Mouse (Mus musculus) liver, postnatal 0 days (tissue): ENCODE results near the gene Dlx6.

Experiments used
- CTCF ChIP-seq: sonication (generic); IDR thresholded peaks from 2 replicates; pipeline ENCODE4 v1.5.1; 2016; ENCODE audit warnings: antibody characterized with exemption, low read depth
- EP300 ChIP-seq: IDR thresholded peaks from 2 replicates; pipeline ENCODE4 v1.6.1; 2016; ENCODE audit warnings: antibody characterized with exemption, low read depth, mild to moderate bottlenecking

- TF ChIP-seq CTCF: no peak
- TF ChIP-seq EP300: no peak
Observed at GRCm38 (mm10) chr6:6864441-6865440, 1.6 kb downstream of the Dlx6 start.
